Mouse (Mus musculus): Measurements from ENCODE around the gene Nmt1. TPM values are rescaled to one million over a fixed set of nuclear protein-coding genes. Genes with fewer than 3 reads are reported as not detected.

The Nmt1 gene
- polyA plus RNA-seq (2014; fragmentation: Nextera tagmentation; extraction: Ambion mirVana): 55.5 and 60.0 TPM in 2 replicates

GRCm38 (mm10) chr11:103028176-103028891, at the start of gene Nmt1, which contains the start of gene Dcakd:
Gene Nmt1 (plus strand): TSS chr11:103028190.
Gene Dcakd (minus strand): TSS chr11:103028333.
- DNase-seq (ENCODE audit: low spot score) (peak; percentile 99), ATAC-seq (ENCODE audit: low read depth) (peak; percentile 99)
- Histone ChIP-seq H3K27ac (replicated peaks; ENCODE audit: low read depth, low read length) (peak within 1 kb of the TSS; percentile 71), H3K27me3 (replicated peaks; ENCODE audit: control insufficient read depth, insufficient read depth, low read length) (no peaks in the 10 kb centered on the region), H3K9me3 (ENCODE audit: control insufficient read depth, low read length) (no peaks in the 10 kb centered on the region), H3K4me2 (ENCODE audit: low read depth, low read length) (peak within 1 kb of the TSS; percentile 81), H3K36me3 (ENCODE audit: control insufficient read depth, insufficient read depth, low read length) (peaks cover 14% of the 10 kb centered on the region), H3K9ac (ENCODE audit: low read depth, low read length) (peak within 1 kb of the TSS; percentile 58), H3K4me1 (ENCODE audit: control insufficient read depth, insufficient read depth, low read length) (peaks cover 12% of the 10 kb centered on the region), H3K4me3 (ENCODE audit: low read depth, low read length) (peak within 1 kb of the TSS; percentile 72)
- under 1% methylated on average over 36 of the region's 36 CpGs for WGBS

GRCm38 (mm10) chr11:102981151-102981890, 46.7 kb upstream of the Nmt1 start:
- H3K27me3 ChIP-seq (replicated peaks; ENCODE audit: control insufficient read depth, insufficient read depth, low read length): no peaks in the 10 kb centered on the region
- no peaks in the 10 kb centered on the region for H3K4me1 ChIP-seq (ENCODE audit: control insufficient read depth, insufficient read depth, low read length)
- DNase-seq (ENCODE audit: low spot score) (no peak), ATAC-seq (ENCODE audit: low read depth) (no peak)
- H3K9ac ChIP-seq (ENCODE audit: low read depth, low read length): no peak overlapping the region
- no peak overlapping the region for H3K4me2 ChIP-seq (ENCODE audit: low read depth, low read length)
- H3K36me3 ChIP-seq (ENCODE audit: control insufficient read depth, insufficient read depth, low read length): no peaks in the 10 kb centered on the region
- WGBS: 58% methylated on average over 10 of the region's 10 CpGs
- no peaks in the 10 kb centered on the region for H3K9me3 ChIP-seq (ENCODE audit: control insufficient read depth, low read length)
- no peak overlapping the region for H3K4me3 ChIP-seq (ENCODE audit: low read depth, low read length)
- no peak overlapping the region for H3K27ac ChIP-seq (replicated peaks; ENCODE audit: low read depth, low read length)

- no peak for ATAC-seq (ENCODE audit: low read depth)
- no peak overlapping the region for H3K27ac ChIP-seq (replicated peaks; ENCODE audit: low read depth, low read length)
- no peaks in the 10 kb centered on the region for H3K9me3 ChIP-seq (ENCODE audit: control insufficient read depth, low read length)
- no peaks in the 10 kb centered on the region for H3K4me1 ChIP-seq (ENCODE audit: control insufficient read depth, insufficient read depth, low read length)
- no peaks in the 10 kb centered on the region for H3K36me3 ChIP-seq (ENCODE audit: control insufficient read depth, insufficient read depth, low read length)
- H3K27me3 ChIP-seq (replicated peaks; ENCODE audit: control insufficient read depth, insufficient read depth, low read length): peaks cover 7% of the 10 kb centered on the region
- H3K9ac ChIP-seq (ENCODE audit: low read depth, low read length): no peak overlapping the region
- no peak overlapping the region for H3K4me3 ChIP-seq (ENCODE audit: low read depth, low read length)
- H3K4me2 ChIP-seq (ENCODE audit: low read depth, low read length): no peak overlapping the region
- no peak for DNase-seq (ENCODE audit: low spot score)
- WGBS: 90% methylated on average over 9 of the region's 9 CpGs
Measured at GRCm38 (mm10) chr11:102984086-102984485, 43.9 kb upstream of the Nmt1 start.

GRCm38 (mm10) chr11:102984615-102985014, 43.4 kb upstream of the Nmt1 start:
- DNase-seq (ENCODE audit: low spot score) (no peak), ATAC-seq (ENCODE audit: low read depth) (no peak)
- Histone ChIP-seq H3K4me2 (ENCODE audit: low read depth, low read length) (no peak overlapping the region), H3K36me3 (ENCODE audit: control insufficient read depth, insufficient read depth, low read length) (no peaks in the 10 kb centered on the region), H3K9ac (ENCODE audit: low read depth, low read length) (no peak overlapping the region), H3K4me1 (ENCODE audit: control insufficient read depth, insufficient read depth, low read length) (peaks cover under 1% of the 10 kb centered on the region; the same call in 1 of the 2 replicates), H3K27ac (replicated peaks; ENCODE audit: low read depth, low read length) (no peak overlapping the region), H3K4me3 (ENCODE audit: low read depth, low read length) (no peak overlapping the region), H3K27me3 (replicated peaks; ENCODE audit: control insufficient read depth, insufficient read depth, low read length) (peaks cover 12% of the 10 kb centered on the region), H3K9me3 (ENCODE audit: control insufficient read depth, low read length) (no peaks in the 10 kb centered on the region)
- 57% methylated on average over 4 of the region's 4 CpGs for WGBS

GRCm38 (mm10) chr11:102985160-102985559, 42.8 kb upstream of the Nmt1 start:
- no peak for ATAC-seq (ENCODE audit: low read depth)
- no peak overlapping the region for H3K4me2 ChIP-seq (ENCODE audit: low read depth, low read length)
- DNase-seq (ENCODE audit: low spot score): no peak
- no peak overlapping the region for H3K9ac ChIP-seq (ENCODE audit: low read depth, low read length)
- peaks cover 17% of the 10 kb centered on the region for H3K27me3 ChIP-seq (replicated peaks; ENCODE audit: control insufficient read depth, insufficient read depth, low read length)
- H3K4me1 ChIP-seq (ENCODE audit: control insufficient read depth, insufficient read depth, low read length): peaks cover 6% of the 10 kb centered on the region; the same call in 1 of the 2 replicates
- no peak overlapping the region for H3K4me3 ChIP-seq (ENCODE audit: low read depth, low read length)
- H3K9me3 ChIP-seq (ENCODE audit: control insufficient read depth, low read length): no peaks in the 10 kb centered on the region
- H3K36me3 ChIP-seq (ENCODE audit: control insufficient read depth, insufficient read depth, low read length): no peaks in the 10 kb centered on the region
- H3K27ac ChIP-seq (replicated peaks; ENCODE audit: low read depth, low read length): no peak overlapping the region
- 52% methylated on average over 5 of the region's 6 CpGs for WGBS

GRCm38 (mm10) chr11:102989641-102990151, 38.3 kb upstream of the Nmt1 start:
- Histone ChIP-seq H3K4me3 (ENCODE audit: low read depth, low read length) (peak overlapping the region; percentile 47), H3K9me3 (ENCODE audit: control insufficient read depth, low read length) (no peaks in the 10 kb centered on the region), H3K27me3 (replicated peaks; ENCODE audit: control insufficient read depth, insufficient read depth, low read length) (peaks cover 36% of the 10 kb centered on the region), H3K4me2 (ENCODE audit: low read depth, low read length) (peak overlapping the region; percentile 76), H3K4me1 (ENCODE audit: control insufficient read depth, insufficient read depth, low read length) (peaks cover 13% of the 10 kb centered on the region; the same call in 1 of the 2 replicates), H3K9ac (ENCODE audit: low read depth, low read length) (peak overlapping the region; percentile 55), H3K27ac (replicated peaks; ENCODE audit: low read depth, low read length) (no peak overlapping the region), H3K36me3 (ENCODE audit: control insufficient read depth, insufficient read depth, low read length) (peaks cover 12% of the 10 kb centered on the region)
- ATAC-seq (ENCODE audit: low read depth) (no peak), DNase-seq (ENCODE audit: low spot score) (no peak)
- 4% methylated on average over 27 of the region's 28 CpGs for WGBS

GRCm38 (mm10) chr11:102990152-102990663, 37.8 kb upstream of the Nmt1 start:
- peaks cover 13% of the 10 kb centered on the region; the same call in 1 of the 2 replicates for H3K4me1 ChIP-seq (ENCODE audit: control insufficient read depth, insufficient read depth, low read length)
- H3K9ac ChIP-seq (ENCODE audit: low read depth, low read length): peak overlapping the region; percentile 55
- H3K27me3 ChIP-seq (replicated peaks; ENCODE audit: control insufficient read depth, insufficient read depth, low read length): peaks cover 36% of the 10 kb centered on the region
- DNase-seq (ENCODE audit: low spot score): peak; percentile 38
- ATAC-seq (ENCODE audit: low read depth): no peak
- no peaks in the 10 kb centered on the region for H3K9me3 ChIP-seq (ENCODE audit: control insufficient read depth, low read length)
- peak overlapping the region; percentile 76 for H3K4me2 ChIP-seq (ENCODE audit: low read depth, low read length)
- H3K4me3 ChIP-seq (ENCODE audit: low read depth, low read length): peak overlapping the region; percentile 47
- H3K36me3 ChIP-seq (ENCODE audit: control insufficient read depth, insufficient read depth, low read length): peaks cover 17% of the 10 kb centered on the region
- no peak overlapping the region for H3K27ac ChIP-seq (replicated peaks; ENCODE audit: low read depth, low read length)
- 2% methylated on average over 23 of the region's 29 CpGs for WGBS

GRCm38 (mm10) chr11:102991681-102992080, 36.3 kb upstream of the Nmt1 start:
- peaks cover 36% of the 10 kb centered on the region for H3K27me3 ChIP-seq (replicated peaks; ENCODE audit: control insufficient read depth, insufficient read depth, low read length)
- DNase-seq (ENCODE audit: low spot score): peak; percentile 62
- peak; percentile 14; the same call in 1 of the 2 replicates for ATAC-seq (ENCODE audit: low read depth)
- H3K4me1 ChIP-seq (ENCODE audit: control insufficient read depth, insufficient read depth, low read length): peaks cover 13% of the 10 kb centered on the region; the same call in 1 of the 2 replicates
- H3K9me3 ChIP-seq (ENCODE audit: control insufficient read depth, low read length): no peaks in the 10 kb centered on the region
- H3K4me2 ChIP-seq (ENCODE audit: low read depth, low read length): peak overlapping the region; percentile 40
- H3K9ac ChIP-seq (ENCODE audit: low read depth, low read length): peak overlapping the region; percentile 52
- H3K36me3 ChIP-seq (ENCODE audit: control insufficient read depth, insufficient read depth, low read length): peaks cover 32% of the 10 kb centered on the region
- no peak overlapping the region for H3K27ac ChIP-seq (replicated peaks; ENCODE audit: low read depth, low read length)
- H3K4me3 ChIP-seq (ENCODE audit: low read depth, low read length): peak overlapping the region; percentile 20
- WGBS: 0% methylated on average over 16 of the region's 16 CpGs
